Mouse (Mus musculus) midbrain, embryonic 16.5 days (tissue): ENCODE measurements at regions not wholly inside any gene's neighbourhood (a gene's known extent, or its start where the extent isn't known, plus 50 kb on each side); places are given as distances from the start of the nearest gene placed in this dataset.

ENCODE experiments used
- ATAC-seq: fragments of 200-750 bp; cut with Nextera tagmentation; 2 replicates; pipeline ENCODE4 v1.8.0; 2017; ENCODE audit warnings: moderate TSS enrichment
- H3K27ac ChIP-seq: fragments of 300-500 bp; sonication (generic); 2 replicates; pipeline ENCODE4 v1.5.1; 2014; ENCODE audit warnings: mild to moderate bottlenecking, low read length, mixed read lengths
- H3K27me3 ChIP-seq: fragments of 300-500 bp; sonication (generic); 2 replicates; pipeline ENCODE4 v1.6.1; 2014; ENCODE audit warnings: low read depth, low read length, mixed read lengths; ENCODE audit not compliant: control insufficient read depth, insufficient read depth
- H3K36me3 ChIP-seq: fragments of 300-500 bp; sonication (generic); 2 replicates; pipeline ENCODE4 v1.6.1; 2014; ENCODE audit warnings: mild to moderate bottlenecking, low read length, moderate library complexity, mixed read lengths; ENCODE audit not compliant: control insufficient read depth, insufficient read depth
- H3K4me1 ChIP-seq: fragments of 300-500 bp; sonication (generic); 2 replicates; pipeline ENCODE4 v1.6.1; 2014; ENCODE audit warnings: mild to moderate bottlenecking, low read length, mixed read lengths; ENCODE audit not compliant: control insufficient read depth, insufficient read depth
- H3K4me2 ChIP-seq: fragments of 300-500 bp; sonication (generic); 2 replicates; pipeline ENCODE4 v1.6.1; 2014; ENCODE audit warnings: mild to moderate bottlenecking, low read length, mixed read lengths
- H3K4me3 ChIP-seq: fragments of 300-500 bp; sonication (generic); 2 replicates; pipeline ENCODE4 v1.5.1; 2014; ENCODE audit warnings: low read depth, mild to moderate bottlenecking, low read length, moderate library complexity, mixed read lengths
- H3K9ac ChIP-seq: fragments of 300-500 bp; sonication (generic); 2 replicates; pipeline ENCODE4 v1.6.1; 2014; ENCODE audit warnings: low read depth, low read length, mixed read lengths
- H3K9me3 ChIP-seq: fragments of 300-500 bp; sonication (generic); replicated peaks from 2 replicates; pipeline ENCODE4 v1.6.1; 2014; ENCODE audit warnings: mild to moderate bottlenecking, low read length, mixed read lengths; ENCODE audit not compliant: control insufficient read depth, poor library complexity, severe bottlenecking
- WGBS: fragments of 180-500 bp; shearing (Covaris S2); extraction: QIAGEN DNeasy Blood & Tissue Kit; methylation state at CpG from one replicate; pipeline ENCODE4 v1.1.7; 2014; 5-methylcytosine and 5-hydroxymethylcytosine counted together

- Histone ChIP-seq H3K4me1 (peaks cover 11% of the 10 kb centered on the region; the same call in 1 of the 2 replicates), H3K9me3 (no peaks in the 10 kb centered on the region), H3K9ac (no peak overlapping the region; the same call in 1 of the 2 replicates), H3K36me3 (no peaks in the 10 kb centered on the region), H3K27me3 (no peaks in the 10 kb centered on the region), H3K4me2 (peak overlapping the region; percentile 54), H3K4me3 (no peak overlapping the region; the same call in 1 of the 2 replicates), H3K27ac (peak overlapping the region; percentile 47)
- ATAC-seq: peak; percentile 43; the same call in 1 of the 2 replicates
- 21% methylated on average over 8 of the region's 8 CpGs for WGBS
These were observed 142.4 kb downstream of the Ascl1 start for GRCm38 (mm10) chr10:87351079-87351399.

DNA sequence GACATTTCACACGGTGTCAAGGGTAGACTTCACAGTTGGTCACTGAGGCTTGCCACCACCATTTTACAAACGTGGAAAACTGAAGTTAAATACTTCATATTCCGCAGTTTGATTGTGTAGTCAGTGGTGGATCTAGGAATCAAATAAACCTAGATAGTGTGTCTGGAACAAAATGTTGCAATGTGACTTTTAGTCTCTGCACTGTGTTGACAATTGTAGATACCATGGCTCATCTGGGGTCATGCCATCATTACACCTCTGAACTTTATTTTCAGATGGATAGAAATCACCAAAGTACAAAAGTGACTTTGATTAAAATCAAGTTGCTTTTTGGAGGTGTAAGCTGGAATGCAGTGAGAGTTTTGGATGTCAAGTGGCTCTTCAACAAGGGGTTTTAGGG lies 158.3 kb downstream of the Ascl1 start:
- no peaks in the 10 kb centered on the region for H3K36me3 ChIP-seq
- peaks cover 5% of the 10 kb centered on the region; the same call in 1 of the 2 replicates for H3K4me1 ChIP-seq
- H3K27ac ChIP-seq: no peak overlapping the region
- H3K4me3 ChIP-seq: no peak overlapping the region
- WGBS: 90% methylated on average over 3 of the region's 3 CpGs
- no peak overlapping the region for H3K4me2 ChIP-seq
- H3K9ac ChIP-seq: no peak overlapping the region
- H3K27me3 ChIP-seq: no peaks in the 10 kb centered on the region
- peaks cover 4% of the 10 kb centered on the region; the same call in 1 of the 2 replicates for H3K9me3 ChIP-seq
- ATAC-seq: no peak

DNA sequence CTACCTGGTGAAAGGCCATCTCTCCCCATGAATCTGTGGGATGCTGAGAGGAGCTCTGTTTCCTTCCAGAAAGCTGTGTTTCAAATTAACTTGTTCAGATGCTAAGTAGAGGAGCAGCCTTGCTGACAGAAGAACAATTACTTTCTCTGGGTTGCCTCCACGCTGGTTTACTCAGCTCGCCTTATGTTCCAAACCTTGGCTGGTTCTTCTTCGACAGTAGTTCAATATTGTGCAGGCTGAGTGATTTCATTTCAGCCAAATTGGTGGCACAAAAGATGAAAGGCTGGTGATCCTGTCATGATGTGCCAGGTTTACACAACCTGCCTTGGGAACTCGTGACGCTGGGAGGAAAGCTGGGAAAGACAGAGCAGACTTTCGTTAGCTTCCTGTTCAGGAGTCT lies 160.1 kb downstream of the Ascl1 start:
- Histone ChIP-seq H3K4me3 (no peak overlapping the region), H3K27me3 (no peaks in the 10 kb centered on the region), H3K4me2 (no peak overlapping the region), H3K4me1 (peaks cover 5% of the 10 kb centered on the region; the same call in 1 of the 2 replicates), H3K27ac (peak overlapping the region; percentile 24; the same call in 1 of the 2 replicates), H3K9me3 (peaks cover 4% of the 10 kb centered on the region; the same call in 1 of the 2 replicates), H3K9ac (no peak overlapping the region), H3K36me3 (no peaks in the 10 kb centered on the region)
- peak; percentile 25; the same call in 1 of the 2 replicates for ATAC-seq
- WGBS: 26% methylated on average over 6 of the region's 6 CpGs

DNA sequence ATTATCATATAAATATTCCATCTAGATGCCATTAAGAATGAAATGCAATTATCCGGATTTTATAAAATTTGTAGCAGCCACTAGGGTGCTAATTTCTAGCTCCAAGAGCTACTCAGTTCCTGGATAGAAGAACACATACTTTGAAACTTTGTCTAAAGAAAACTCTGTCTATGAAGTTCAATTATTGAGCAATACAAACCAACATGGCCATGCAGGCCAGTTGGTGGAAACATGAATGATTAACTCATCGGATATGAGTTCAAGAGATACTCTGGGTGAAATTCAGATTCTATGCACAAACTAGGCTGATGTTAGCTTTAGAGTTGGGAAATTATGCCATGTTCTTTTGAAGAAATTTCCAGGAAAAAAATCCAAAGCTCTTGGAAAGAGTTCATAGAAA lies 164.0 kb downstream of the Ascl1 start:
- ATAC-seq: no peak
- WGBS: 98% methylated on average over 2 of the region's 2 CpGs
- Histone ChIP-seq H3K27ac (no peak overlapping the region), H3K4me1 (peaks cover 5% of the 10 kb centered on the region; the same call in 1 of the 2 replicates), H3K9me3 (no peaks in the 10 kb centered on the region), H3K4me2 (no peak overlapping the region), H3K9ac (no peak overlapping the region), H3K36me3 (no peaks in the 10 kb centered on the region), H3K27me3 (no peaks in the 10 kb centered on the region), H3K4me3 (no peak overlapping the region)

DNA sequence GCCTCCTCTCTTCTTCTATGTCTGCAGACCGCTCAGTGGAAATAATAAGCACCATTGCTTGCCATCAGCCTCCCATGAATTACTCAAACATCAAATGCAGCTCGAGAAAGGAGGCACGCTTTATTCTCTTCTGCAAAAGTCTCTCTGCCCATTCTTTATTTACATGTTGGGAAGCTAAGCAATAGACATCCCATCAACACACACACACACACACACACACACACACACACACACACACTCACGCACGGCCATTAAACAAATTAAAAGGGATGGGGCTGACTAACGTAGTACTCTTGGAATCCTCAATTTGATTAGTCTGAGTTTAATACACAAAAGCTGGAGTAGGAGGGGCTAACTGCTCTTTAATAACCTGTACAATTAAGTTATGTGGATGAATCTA lies 167.7 kb downstream of the Ascl1 start:
- H3K9ac ChIP-seq: no peak overlapping the region
- H3K27me3 ChIP-seq: no peaks in the 10 kb centered on the region
- H3K9me3 ChIP-seq: no peaks in the 10 kb centered on the region
- no peak overlapping the region for H3K4me3 ChIP-seq
- peak overlapping the region; percentile 15; the same call in 1 of the 2 replicates for H3K4me2 ChIP-seq
- ATAC-seq: 0 out of 2 replicates have a peak, but pooled peaks have one; percentile 32
- H3K4me1 ChIP-seq: no peaks in the 10 kb centered on the region
- no peak overlapping the region for H3K27ac ChIP-seq
- no peaks in the 10 kb centered on the region for H3K36me3 ChIP-seq
- WGBS: 49% methylated on average over 6 of the region's 6 CpGs

- Histone ChIP-seq H3K36me3 (no peaks in the 10 kb centered on the region), H3K4me3 (no peak overlapping the region), H3K27ac (no peak overlapping the region)
These were observed 168.3 kb downstream of the Ascl1 start for GRCm38 (mm10) chr10:87325143-87325542.

DNA sequence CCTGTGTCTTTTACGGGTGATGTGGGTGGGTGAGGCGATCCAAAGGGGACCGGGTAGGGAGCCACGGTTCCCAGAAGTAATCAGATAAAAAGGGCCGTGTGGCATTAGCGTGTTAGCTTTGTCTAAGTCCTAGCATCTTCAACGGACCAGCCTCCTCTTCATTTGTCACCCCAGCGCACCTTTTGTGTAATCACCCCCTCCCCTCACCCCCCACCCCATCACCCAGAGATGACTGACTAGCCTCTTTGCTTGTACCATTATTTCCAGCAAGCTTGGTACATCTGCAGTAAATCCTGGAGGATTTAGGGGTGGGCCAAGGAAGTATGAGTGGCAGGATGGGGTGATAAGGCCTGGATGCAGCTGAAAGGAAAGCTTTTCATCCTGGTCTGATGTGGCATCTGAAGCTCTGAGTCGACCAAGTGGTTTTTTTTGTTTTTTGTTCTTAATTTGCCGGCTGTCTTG lies 183.8 kb downstream of the Ascl1 start:
- peaks cover 7% of the 10 kb centered on the region for H3K4me1 ChIP-seq
- no peaks in the 10 kb centered on the region for H3K27me3 ChIP-seq
- no peak overlapping the region for H3K9ac ChIP-seq
- no peaks in the 10 kb centered on the region for H3K36me3 ChIP-seq
- peak overlapping the region; percentile 25 for H3K4me2 ChIP-seq
- WGBS: 10% methylated on average over 10 of the region's 10 CpGs
- peak; percentile 72 for ATAC-seq
- H3K27ac ChIP-seq: no peak overlapping the region
- H3K9me3 ChIP-seq: peaks cover 7% of the 10 kb centered on the region
- H3K4me3 ChIP-seq: no peak overlapping the region

More at GRCm38 (mm10) chr10:87325143-87325542, 168.3 kb downstream of the Ascl1 start:
- no peaks in the 10 kb centered on the region for H3K9me3 ChIP-seq
- H3K27me3 ChIP-seq: no peaks in the 10 kb centered on the region
- H3K4me1 ChIP-seq: no peaks in the 10 kb centered on the region
- WGBS: 48% methylated on average over 9 of the region's 9 CpGs
- H3K9ac ChIP-seq: no peak overlapping the region
- peak; percentile 76; the same call in 1 of the 2 replicates for ATAC-seq
- peak overlapping the region; percentile 15; the same call in 1 of the 2 replicates for H3K4me2 ChIP-seq

GRCm38 (mm10) chr10:87308815-87309396 lies 184.6 kb downstream of the Ascl1 start:
- Histone ChIP-seq H3K4me2 (no peak overlapping the region), H3K27me3 (no peaks in the 10 kb centered on the region), H3K36me3 (no peaks in the 10 kb centered on the region), H3K9me3 (peaks cover 7% of the 10 kb centered on the region), H3K4me1 (peaks cover 7% of the 10 kb centered on the region), H3K9ac (no peak overlapping the region), H3K27ac (no peak overlapping the region), H3K4me3 (no peak overlapping the region)
- ATAC-seq: peak; percentile 60; the same call in 1 of the 2 replicates
- 18% methylated on average over 10 of the region's 10 CpGs for WGBS

- no peak overlapping the region for H3K27ac ChIP-seq
- ATAC-seq: no peak
- H3K36me3 ChIP-seq: no peaks in the 10 kb centered on the region
- no peak overlapping the region for H3K4me2 ChIP-seq
- no peaks in the 10 kb centered on the region for H3K27me3 ChIP-seq
- peaks cover 3% of the 10 kb centered on the region for H3K4me1 ChIP-seq
- no peaks in the 10 kb centered on the region for H3K9me3 ChIP-seq
- no peak overlapping the region for H3K9ac ChIP-seq
- H3K4me3 ChIP-seq: no peak overlapping the region
- 72% methylated on average over 5 of the region's 5 CpGs for WGBS
These were observed 196.3 kb downstream of the Ascl1 start for GRCm38 (mm10) chr10:87297166-87297565.
